Comparison of ENCODE assay signal across 8 mouse cellular contexts in the genomic region with DNA sequence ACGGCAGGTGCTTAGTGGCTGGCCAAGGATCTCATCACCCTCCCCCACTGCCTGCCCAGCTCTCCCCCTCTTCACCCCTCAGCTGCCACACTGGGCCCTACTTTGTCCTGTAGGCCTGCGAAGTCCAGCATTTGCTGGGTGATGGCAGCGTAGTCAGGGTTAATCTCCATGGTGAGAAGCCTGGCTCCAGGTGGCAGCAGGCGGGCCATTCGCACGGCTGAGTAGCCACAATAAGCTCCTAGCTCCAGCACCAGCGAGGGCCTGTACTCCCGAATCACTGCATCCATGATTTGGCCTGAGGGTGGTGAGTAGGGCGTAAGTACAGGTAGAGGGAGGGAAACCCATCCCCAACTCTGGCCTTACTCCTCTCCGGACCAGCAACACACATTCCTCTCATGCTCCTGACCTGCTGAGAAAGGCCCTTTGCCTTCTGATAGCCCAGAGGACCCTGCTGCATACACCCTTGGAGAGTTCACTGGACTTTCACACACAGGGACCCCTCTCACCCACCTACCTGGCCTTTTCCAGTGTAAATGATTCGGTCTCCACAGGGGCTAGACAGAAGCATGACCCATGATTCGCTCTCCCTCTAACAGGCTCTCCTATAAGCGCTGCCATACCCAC. TPM values are rescaled to one million over a fixed set of nuclear protein-coding genes. Genes with fewer than 3 reads are reported as not detected.
A peak's percentile ranks its signal among the peaks of the same experiment; 100 is the strongest.
DNase-seq lines count a peak whose midpoint lies in the region; ATAC-seq and TF ChIP-seq lines count a peak whose summit lies in the region.

No protein-coding gene starts in this region.

- TF ChIP-seq EP300 in heart, postnatal 0 days (IDR thresholded peaks at IDR 0.05; ENCODE audit: low read depth): no peak

- no peak overlapping the region for H3K4me3 ChIP-seq in heart, postnatal 0 days (ENCODE audit: low read depth, low read length)
- H3K4me3 ChIP-seq in midbrain, postnatal 0 days (ENCODE audit: low read depth, low read length): no peak overlapping the region

- peak overlapping the region; percentile 52; the same call in 1 of the 2 replicates for H3K27ac ChIP-seq in heart, postnatal 0 days (ENCODE audit: low read depth)
- H3K27ac ChIP-seq in midbrain, postnatal 0 days (ENCODE audit: low read depth, low read length): peak overlapping the region; percentile 12; the same call in 1 of the 2 replicates

- no peak for TF ChIP-seq CTCF in heart, postnatal 0 days (IDR thresholded peaks at IDR 0.05; ENCODE audit: low read depth)
- TF ChIP-seq CTCF in midbrain, postnatal 0 days (IDR thresholded peaks at IDR 0.05): no peak

- no peaks in the 10 kb centered on the region for H3K9me3 ChIP-seq in heart, postnatal 0 days (replicated peaks; ENCODE audit: control insufficient read depth, low read length)
- H3K9me3 ChIP-seq in midbrain, postnatal 0 days (ENCODE audit: low read length): no peaks in the 10 kb centered on the region

- peaks cover 38% of the 10 kb centered on the region for H3K4me1 ChIP-seq in heart, postnatal 0 days (ENCODE audit: control insufficient read depth, insufficient read depth)
- no peaks in the 10 kb centered on the region for H3K4me1 ChIP-seq in midbrain, postnatal 0 days (ENCODE audit: insufficient read depth, low read length)

- WGBS in heart, postnatal 0 days: 88% methylated on average over 13 of the region's 13 CpGs
- WGBS in midbrain, postnatal 0 days: 48% methylated on average over 13 of the region's 13 CpGs

- H3K4me2 ChIP-seq in heart, postnatal 0 days (ENCODE audit: low read depth, low read length): no peak overlapping the region
- H3K4me2 ChIP-seq in midbrain, postnatal 0 days (ENCODE audit: low read depth, low read length, poor library complexity, severe bottlenecking): no peak overlapping the region

- DNase-seq in heart, postnatal 0 days (ENCODE audit: low spot score): no peak
- DNase-seq in heart, postnatal 36 days: no peak
- DNase-seq in cerebellum, postnatal 14 days: peak; percentile 56 to 58
- peak; percentile 82 for DNase-seq in kidney, adult 9 months
- peak; percentile 51 for DNase-seq in midbrain, postnatal 0 days (ENCODE audit: low spot score)
- DNase-seq in right cerebral cortex, postnatal 25 days: no peak
- no peak for DNase-seq in urinary bladder, adult 2 months (ENCODE audit: low spot score)
- no peak for DNase-seq in embryo, embryonic 10 days (ENCODE audit: low spot score)

- H3K27me3 ChIP-seq in heart, postnatal 0 days (ENCODE audit: control insufficient read depth, insufficient read depth, low read length): no peaks in the 10 kb centered on the region
- no peaks in the 10 kb centered on the region for H3K27me3 ChIP-seq in midbrain, postnatal 0 days (ENCODE audit: insufficient read depth, low read length)

- H3K9ac ChIP-seq in heart, postnatal 0 days (replicated peaks; ENCODE audit: low read depth, low read length): no peak overlapping the region
- H3K9ac ChIP-seq in midbrain, postnatal 0 days (replicated peaks; ENCODE audit: low read length, poor library complexity, severe bottlenecking): no peak overlapping the region

- ATAC-seq in heart, postnatal 0 days (ENCODE audit: insufficient read depth, low read depth): no peak
- ATAC-seq in midbrain, postnatal 0 days (ENCODE audit: low FRiP score): no peak

- intact Hi-C loops in heart, postnatal 36 days (cut with DNase I): no loop called here

- peaks cover 24% of the 10 kb centered on the region for H3K36me3 ChIP-seq in heart, postnatal 0 days (replicated peaks; ENCODE audit: control insufficient read depth, insufficient read depth, low read length)
- peaks cover 20% of the 10 kb centered on the region for H3K36me3 ChIP-seq in midbrain, postnatal 0 days (ENCODE audit: insufficient read depth, low read length)

RNA-seq across cellular contexts. Expression of gene Txnrd2, which starts 15.0 kb away (rescaled TPM):
- total RNA-seq in heart, postnatal 0 days (2014; rRNA removed; ENCODE audit: low replicate concordance): 12.7 and 14.7 TPM in 2 replicates
- 40.0 and 41.2 TPM in 2 replicates for polyA plus RNA-seq in heart, postnatal 0 days (2015; fragmentation: Nextera tagmentation; extraction: Ambion mirVana)
- total RNA-seq in heart, postnatal 36 days (2021): 10 to 100 TPM; 41.0 to 42.8 TPM
- total RNA-seq in midbrain, postnatal 0 days (2014; rRNA removed): 13.3 and 22.9 TPM in 2 replicates
- polyA plus RNA-seq in midbrain, postnatal 0 days (2015; fragmentation: Nextera tagmentation; extraction: Ambion mirVana): 38.3 and 42.6 TPM in 2 replicates
- 16.5 and 21.5 TPM in 2 replicates for polyA plus RNA-seq in urinary bladder, adult 2 months (2012; rRNA removed)

RNA-seq across cellular contexts. Expression of gene Comt, which starts 15.5 kb away (rescaled TPM):
- 160 and 168 TPM in 2 replicates for total RNA-seq in heart, postnatal 0 days (2014; rRNA removed; ENCODE audit: low replicate concordance)
- 155 and 158 TPM in 2 replicates for polyA plus RNA-seq in heart, postnatal 0 days (2015; fragmentation: Nextera tagmentation; extraction: Ambion mirVana)
- 100 to 1,000 TPM; 130 to 150 TPM for total RNA-seq in heart, postnatal 36 days (2021)
- total RNA-seq in midbrain, postnatal 0 days (2014; rRNA removed): 62.3 and 74.6 TPM in 2 replicates
- 95.0 and 103 TPM in 2 replicates for polyA plus RNA-seq in midbrain, postnatal 0 days (2015; fragmentation: Nextera tagmentation; extraction: Ambion mirVana)
- 169 and 205 TPM in 2 replicates for polyA plus RNA-seq in urinary bladder, adult 2 months (2012; rRNA removed)

Comparison
In these comparisons a context has a peak if more than half of its experiments do, and no peak if none do; other contexts are left out.
1. DNase-seq: peak in cerebellum, postnatal 14 days (2 of 2), kidney, adult 9 months (single experiment) and midbrain, postnatal 0 days (single experiment); none in heart, postnatal 0 days (single experiment), heart, postnatal 36 days (0 of 2), right cerebral cortex, postnatal 25 days (single experiment), urinary bladder, adult 2 months (single experiment) and embryo, embryonic 10 days (single experiment).